ENCODE assay signal across 7 mouse cellular contexts in genomic region chr13:9093316-9094155, GRCm38 (mm10). TPM values are rescaled to one million over a fixed set of nuclear protein-coding genes. Genes with fewer than 3 reads are reported as not detected.
A peak's percentile ranks its signal among the peaks of the same experiment; 100 is the strongest.
DNase-seq lines count a peak whose midpoint lies in the region; ATAC-seq and TF ChIP-seq lines count a peak whose summit lies in the region.

TSS of gene Larp4b (plus strand) at chr13:9093881.

- DNase-seq in adrenal gland, postnatal 25 days, result peak; percentile 98
- peak; percentile 95 to 99 for DNase-seq in heart, adult 18-20 months
- DNase-seq in kidney, adult 2 months, result peak; percentile 98
- peak; percentile 96 for DNase-seq in spleen, adult 2 months (ENCODE audit: low read depth in 1 of 2, low spot score in 2 of 2)

- TF ChIP-seq POLR2A in kidney, adult 2 months (IDR thresholded peaks at IDR 0.05; ENCODE audit: low read depth, low read length), result peak; percentile 43
- TF ChIP-seq POLR2A in spleen, adult 2 months (IDR thresholded peaks at IDR 0.05; ENCODE audit: low read depth, low read length), result peak; percentile 62

- H3K4me2 ChIP-seq in embryonic facial prominence, embryonic 12.5 days (replicated peaks), result peak within 1 kb of the TSS; percentile 82
- H3K4me2 ChIP-seq in limb, embryonic 12.5 days, result peak within 1 kb of the TSS; percentile 88
- peak within 1 kb of the TSS; percentile 93 for H3K4me2 ChIP-seq in midbrain, embryonic 15.5 days

- peak within 1 kb of the TSS; percentile 97 for H3K9ac ChIP-seq in embryonic facial prominence, embryonic 12.5 days
- peak within 1 kb of the TSS; percentile 95 for H3K9ac ChIP-seq in limb, embryonic 12.5 days (replicated peaks)
- H3K9ac ChIP-seq in midbrain, embryonic 15.5 days, result peak within 1 kb of the TSS; percentile 94

- peaks cover 21% of the 10 kb centered on the region; the same call in 1 of the 2 replicates for H3K4me1 ChIP-seq in embryonic facial prominence, embryonic 12.5 days
- peaks cover 13% of the 10 kb centered on the region; the same call in 1 of the 2 replicates for H3K4me1 ChIP-seq in kidney, adult 2 months (ENCODE audit: control insufficient read depth, insufficient read depth, low read length)
- peaks cover 6% of the 10 kb centered on the region for H3K4me1 ChIP-seq in limb, embryonic 12.5 days (replicated peaks)
- H3K4me1 ChIP-seq in midbrain, embryonic 15.5 days, result peaks cover 33% of the 10 kb centered on the region
- peaks cover 8% of the 10 kb centered on the region for H3K4me1 ChIP-seq in spleen, adult 2 months (ENCODE audit: control insufficient read depth, insufficient read depth, insufficient read length)

- no peaks in the 10 kb centered on the region for H3K27me3 ChIP-seq in embryonic facial prominence, embryonic 12.5 days
- no peaks in the 10 kb centered on the region for H3K27me3 ChIP-seq in kidney, adult 2 months (replicated peaks; ENCODE audit: control insufficient read depth, insufficient read depth, low read length)
- H3K27me3 ChIP-seq in limb, embryonic 12.5 days, result no peaks in the 10 kb centered on the region
- H3K27me3 ChIP-seq in midbrain, embryonic 15.5 days (replicated peaks), result no peaks in the 10 kb centered on the region
- H3K27me3 ChIP-seq in spleen, adult 2 months (ENCODE audit: control insufficient read depth, insufficient read depth, low read length), result no peaks in the 10 kb centered on the region

- ATAC-seq in embryonic facial prominence, embryonic 12.5 days (ENCODE audit: insufficient number of reproducible peaks, insufficient read depth, low FRiP score, low TSS enrichment), result peak; percentile 100
- peak; percentile 100 for ATAC-seq in limb, embryonic 12.5 days (ENCODE audit: insufficient number of reproducible peaks, insufficient read depth, low FRiP score, low TSS enrichment, low read depth)
- peak; percentile 100 for ATAC-seq in midbrain, embryonic 15.5 days (replicated peaks)

- peak within 1 kb of the TSS; percentile 94 for H3K27ac ChIP-seq in embryonic facial prominence, embryonic 12.5 days
- peak within 1 kb of the TSS; percentile 76 for H3K27ac ChIP-seq in kidney, adult 2 months (ENCODE audit: insufficient read depth, low read depth, low read length)
- peak within 1 kb of the TSS; percentile 95 for H3K27ac ChIP-seq in limb, embryonic 12.5 days
- H3K27ac ChIP-seq in midbrain, embryonic 15.5 days, result peak within 1 kb of the TSS; percentile 88
- peak within 1 kb of the TSS; percentile 94 for H3K27ac ChIP-seq in spleen, adult 2 months (ENCODE audit: insufficient read depth, low read length)

- H3K9me3 ChIP-seq in embryonic facial prominence, embryonic 12.5 days, result no peaks in the 10 kb centered on the region
- H3K9me3 ChIP-seq in limb, embryonic 12.5 days, result no peaks in the 10 kb centered on the region
- H3K9me3 ChIP-seq in midbrain, embryonic 15.5 days, result no peaks in the 10 kb centered on the region

- H3K36me3 ChIP-seq in embryonic facial prominence, embryonic 12.5 days, result no peaks in the 10 kb centered on the region
- H3K36me3 ChIP-seq in kidney, adult 2 months (ENCODE audit: control insufficient read depth, insufficient read depth, low read length), result no peaks in the 10 kb centered on the region
- no peaks in the 10 kb centered on the region for H3K36me3 ChIP-seq in limb, embryonic 12.5 days
- no peaks in the 10 kb centered on the region for H3K36me3 ChIP-seq in midbrain, embryonic 15.5 days (replicated peaks)
- H3K36me3 ChIP-seq in spleen, adult 2 months (ENCODE audit: control insufficient read depth, insufficient read depth, low read length), result no peaks in the 10 kb centered on the region

- no peak for TF ChIP-seq CTCF in kidney, adult 2 months (conservative IDR thresholded peaks at IDR 0.05; ENCODE audit: insufficient read depth, insufficient read length, low read depth, low read length)
- no peak for TF ChIP-seq CTCF in spleen, adult 2 months (IDR thresholded peaks at IDR 0.05; ENCODE audit: extremely low read depth, insufficient read depth, insufficient read length, insufficient replicate concordance)

- WGBS in embryonic facial prominence, embryonic 12.5 days, result under 1% methylated on average over 67 of the region's 92 CpGs
- WGBS in kidney, adult 2 months, result under 1% methylated on average over 89 of the region's 92 CpGs
- WGBS in limb, embryonic 12.5 days, result 1% methylated on average over 87 of the region's 92 CpGs
- under 1% methylated on average over 91 of the region's 92 CpGs for WGBS in midbrain, embryonic 15.5 days
- WGBS in spleen, adult 2 months, result 1% methylated on average over 87 of the region's 92 CpGs

- peak within 1 kb of the TSS; percentile 100 for H3K4me3 ChIP-seq in embryonic facial prominence, embryonic 12.5 days
- peak within 1 kb of the TSS; percentile 80 for H3K4me3 ChIP-seq in kidney, adult 2 months (ENCODE audit: insufficient read depth, low read depth, low read length)
- peak within 1 kb of the TSS; percentile 100 for H3K4me3 ChIP-seq in limb, embryonic 12.5 days (replicated peaks)
- H3K4me3 ChIP-seq in midbrain, embryonic 15.5 days, result peak within 1 kb of the TSS; percentile 96
- H3K4me3 ChIP-seq in spleen, adult 2 months (ENCODE audit: extremely low read depth, insufficient read depth, insufficient read length), result peak within 1 kb of the TSS; percentile 97

RNA-seq across cellular contexts. Expression of gene Larp4b, which starts in this region (rescaled TPM):
- total RNA-seq in adrenal gland, postnatal 25 days (2021), result 66.6 and 75.1 TPM in 2 replicates
- polyA plus RNA-seq in embryonic facial prominence, embryonic 12.5 days (2016; fragmentation: Nextera tagmentation; extraction: Ambion mirVana), result 31.7 and 33.6 TPM in 2 replicates
- 10 to 100 TPM; 63.8 to 75.7 TPM for total RNA-seq in heart, adult 18-20 months (2021)
- 17.9 and 21.5 TPM in 2 replicates for polyA plus RNA-seq in kidney, adult 2 months (2012; rRNA removed)
- polyA plus RNA-seq in limb, embryonic 12.5 days (2016; fragmentation: Nextera tagmentation; extraction: Ambion mirVana), result 32.2 and 35.0 TPM in 2 replicates
- 38.9 and 39.3 TPM in 2 replicates for polyA plus RNA-seq in midbrain, embryonic 15.5 days (2015; fragmentation: Nextera tagmentation; extraction: Ambion mirVana)
- polyA plus RNA-seq in spleen, adult 2 months (2012; rRNA removed), result 11.8 and 13.9 TPM in 2 replicates

Comparison
In these comparisons a context has a peak if more than half of its experiments do, and no peak if none do; other contexts are left out.
1. Peak in every context shown above with its lines: DNase-seq, ATAC-seq, H3K4me3 ChIP-seq and H3K27ac ChIP-seq.